Mouse (Mus musculus): Measurements from ENCODE around the gene Nup214. TPM values are rescaled to one million over a fixed set of nuclear protein-coding genes. Genes with fewer than 3 reads are reported as not detected.

Gene Nup214
- polyA plus RNA-seq, 1 experiment from 2014 or later = 103 TPM

- 84% methylated on average over 8 of the region's 8 CpGs for WGBS
- no peak for ATAC-seq
- peaks cover 67% of the 10 kb centered on the region for H3K36me3 ChIP-seq (ENCODE audit: poor library complexity, severe bottlenecking)
These were observed 77.6 kb downstream of the Nup214 start for GRCm38 (mm10) chr2:32051791-32052190.

GRCm38 (mm10) chr2:32052418-32052817 lies 78.2 kb downstream of the Nup214 start:
- Histone ChIP-seq H3K9ac (no peak overlapping the region), H3K4me2 (no peak overlapping the region), H3K27ac (no peak overlapping the region), H3K36me3 (ENCODE audit: poor library complexity, severe bottlenecking) (peaks cover 61% of the 10 kb centered on the region), H3K4me1 (no peaks in the 10 kb centered on the region), H3K27me3 (no peaks in the 10 kb centered on the region), H3K9me3 (replicated peaks) (no peaks in the 10 kb centered on the region), H3K4me3 (no peak overlapping the region)
- no peak for ATAC-seq
- 92% methylated on average over 7 of the region's 7 CpGs for WGBS

More at GRCm38 (mm10) chr2:32051791-32052190, 77.6 kb downstream of the Nup214 start:
- no peaks in the 10 kb centered on the region for H3K4me1 ChIP-seq
- no peak overlapping the region for H3K4me2 ChIP-seq
- no peaks in the 10 kb centered on the region for H3K9me3 ChIP-seq (replicated peaks)
- no peaks in the 10 kb centered on the region for H3K27me3 ChIP-seq
- no peak overlapping the region for H3K4me3 ChIP-seq
- no peak overlapping the region for H3K9ac ChIP-seq
- no peak overlapping the region for H3K27ac ChIP-seq

- Histone ChIP-seq H3K4me3 (no peak overlapping the region), H3K9ac (no peak overlapping the region), H3K9me3 (replicated peaks) (no peaks in the 10 kb centered on the region), H3K27ac (no peak overlapping the region), H3K4me1 (no peaks in the 10 kb centered on the region), H3K4me2 (no peak overlapping the region), H3K27me3 (no peaks in the 10 kb centered on the region), H3K36me3 (ENCODE audit: poor library complexity, severe bottlenecking) (peaks cover 31% of the 10 kb centered on the region)
- ATAC-seq = no peak
- WGBS = 49% methylated on average over 7 of the region's 7 CpGs
These were observed 81.2 kb downstream of the Nup214 start for GRCm38 (mm10) chr2:32055357-32055965.

GRCm38 (mm10) chr2:32056524-32056923 lies 82.3 kb downstream of the Nup214 start:
- H3K4me2 ChIP-seq = no peak overlapping the region
- H3K27me3 ChIP-seq = no peaks in the 10 kb centered on the region
- 88% methylated on average over 10 of the region's 10 CpGs for WGBS
- peaks cover 21% of the 10 kb centered on the region for H3K36me3 ChIP-seq (ENCODE audit: poor library complexity, severe bottlenecking)
- ATAC-seq = no peak
- H3K9ac ChIP-seq = no peak overlapping the region
- no peaks in the 10 kb centered on the region for H3K4me1 ChIP-seq
- H3K4me3 ChIP-seq = no peak overlapping the region
- H3K9me3 ChIP-seq (replicated peaks) = no peaks in the 10 kb centered on the region
- H3K27ac ChIP-seq = no peak overlapping the region

DNA sequence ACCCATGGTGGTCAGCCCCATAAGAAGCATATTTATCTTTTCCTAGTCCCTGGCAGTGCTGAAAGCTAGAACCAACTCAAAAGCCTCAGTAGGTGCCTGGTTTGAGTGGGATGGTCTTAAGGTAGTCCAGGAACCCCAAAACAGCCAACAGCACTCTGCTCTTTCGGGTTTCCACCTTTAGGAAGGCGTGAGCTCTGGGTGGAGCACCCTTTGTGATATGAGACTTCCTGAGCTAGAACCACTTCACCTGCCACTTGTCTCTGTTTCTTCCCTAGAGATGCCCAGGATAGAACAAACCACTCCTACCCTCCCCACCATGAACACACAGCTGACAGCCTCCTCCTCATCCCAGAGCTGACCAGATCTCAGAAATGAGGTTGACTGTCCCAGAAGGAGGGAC lies 83.1 kb downstream of the Nup214 start:
- Histone ChIP-seq H3K4me1 (no peaks in the 10 kb centered on the region), H3K36me3 (ENCODE audit: poor library complexity, severe bottlenecking) (peaks cover 12% of the 10 kb centered on the region), H3K9ac (no peak overlapping the region), H3K9me3 (replicated peaks) (no peaks in the 10 kb centered on the region), H3K4me3 (no peak overlapping the region), H3K27ac (no peak overlapping the region), H3K4me2 (no peak overlapping the region), H3K27me3 (no peaks in the 10 kb centered on the region)
- ATAC-seq = no peak
- WGBS = 80% methylated on average over 2 of the region's 2 CpGs

- Histone ChIP-seq H3K27me3 (no peaks in the 10 kb centered on the region), H3K4me1 (no peaks in the 10 kb centered on the region)
These were observed 83.6 kb downstream of the Nup214 start for GRCm38 (mm10) chr2:32057794-32058193.

DNA sequence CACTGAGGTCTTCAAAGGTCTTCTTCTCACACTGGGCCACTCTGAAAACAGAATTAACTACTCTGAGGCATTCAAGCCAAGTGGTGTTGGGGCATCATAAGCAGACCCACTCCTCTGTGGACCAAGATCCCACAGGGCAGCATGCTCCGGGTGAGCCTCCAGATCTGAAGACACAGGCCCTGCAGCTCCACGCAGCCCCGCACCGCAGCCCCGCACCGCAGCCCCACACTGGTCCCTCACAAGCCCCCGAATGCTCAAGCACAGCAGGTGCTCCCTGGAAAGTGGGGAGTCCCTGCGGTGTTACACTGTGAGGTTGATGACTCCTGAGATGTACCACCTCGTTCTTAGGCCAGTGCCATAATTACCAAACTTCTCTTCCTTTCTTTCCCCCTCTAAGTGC lies 84.0 kb downstream of the Nup214 start:
- no peak for ATAC-seq
- Histone ChIP-seq H3K4me3 (no peak overlapping the region), H3K36me3 (ENCODE audit: poor library complexity, severe bottlenecking) (peaks cover 8% of the 10 kb centered on the region; the same call in 1 of the 2 replicates), H3K9ac (no peak overlapping the region), H3K9me3 (replicated peaks) (no peaks in the 10 kb centered on the region), H3K4me1 (no peaks in the 10 kb centered on the region), H3K27me3 (no peaks in the 10 kb centered on the region), H3K27ac (no peak overlapping the region), H3K4me2 (no peak overlapping the region)
- 72% methylated on average over 9 of the region's 9 CpGs for WGBS

More at GRCm38 (mm10) chr2:32057794-32058193, 83.6 kb downstream of the Nup214 start:
- Histone ChIP-seq H3K4me2 (no peak overlapping the region), H3K36me3 (ENCODE audit: poor library complexity, severe bottlenecking) (peaks cover 8% of the 10 kb centered on the region; the same call in 1 of the 2 replicates), H3K9ac (no peak overlapping the region), H3K27ac (no peak overlapping the region), H3K9me3 (replicated peaks) (no peaks in the 10 kb centered on the region), H3K4me3 (no peak overlapping the region)
- WGBS = 72% methylated on average over 4 of the region's 4 CpGs
- no peak for ATAC-seq

DNA sequence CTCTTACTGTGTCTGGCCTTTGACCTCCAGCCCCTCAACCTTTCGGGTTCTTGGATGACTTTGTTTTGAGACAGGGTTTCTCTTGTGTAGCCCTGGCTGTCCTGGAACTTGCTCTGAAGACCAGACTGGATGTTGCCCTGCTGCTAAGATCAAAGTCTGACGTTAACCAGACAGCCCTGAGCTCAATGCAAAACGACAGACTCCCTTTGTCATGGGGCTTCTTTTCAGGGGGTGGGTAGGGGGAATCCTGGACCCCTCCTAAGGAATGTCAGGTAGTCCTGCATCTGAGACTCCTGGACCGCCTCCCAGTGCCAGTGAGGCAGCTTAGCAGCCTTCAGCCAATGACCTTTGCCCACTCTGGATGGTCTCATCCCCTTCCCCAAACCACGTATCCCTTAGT lies 84.5 kb downstream of the Nup214 start:
- Histone ChIP-seq H3K27me3 (no peaks in the 10 kb centered on the region), H3K36me3 (ENCODE audit: poor library complexity, severe bottlenecking) (peaks cover 3% of the 10 kb centered on the region; the same call in 1 of the 2 replicates)

DNA sequence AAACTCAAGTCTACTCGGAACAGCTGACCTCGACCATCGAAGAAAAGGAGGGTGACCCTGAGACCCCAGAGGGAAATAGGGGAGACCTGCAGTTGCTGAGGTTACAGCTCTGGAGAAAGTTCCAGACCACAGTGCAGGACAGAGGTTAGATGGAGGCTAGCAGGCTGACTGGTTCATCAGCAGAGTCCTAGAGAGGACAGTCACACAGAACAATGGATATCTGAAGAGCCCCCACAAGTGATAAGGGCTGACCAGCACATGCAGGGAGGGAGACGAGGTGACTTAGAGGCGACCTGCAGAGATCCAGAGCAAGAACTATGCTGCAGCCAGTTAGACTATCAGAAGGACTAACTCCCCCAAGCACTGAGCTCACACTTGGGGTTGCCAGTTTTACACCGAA lies 85.4 kb downstream of the Nup214 start:
- Histone ChIP-seq H3K9me3 (replicated peaks) (no peaks in the 10 kb centered on the region), H3K27me3 (no peaks in the 10 kb centered on the region), H3K4me1 (no peaks in the 10 kb centered on the region), H3K36me3 (ENCODE audit: poor library complexity, severe bottlenecking) (no peaks in the 10 kb centered on the region), H3K27ac (no peak overlapping the region), H3K4me3 (no peak overlapping the region), H3K4me2 (no peak overlapping the region), H3K9ac (no peak overlapping the region)
- no peak for ATAC-seq
- 78% methylated on average over 6 of the region's 6 CpGs for WGBS

More for the DNA sequence above, 84.5 kb downstream of the Nup214 start:
- Histone ChIP-seq H3K4me2 (no peak overlapping the region), H3K9me3 (replicated peaks) (no peaks in the 10 kb centered on the region), H3K4me1 (no peaks in the 10 kb centered on the region), H3K9ac (no peak overlapping the region), H3K27ac (no peak overlapping the region), H3K4me3 (no peak overlapping the region)
- ATAC-seq = no peak
- 40% methylated on average over 5 of the region's 5 CpGs for WGBS

- no peaks in the 10 kb centered on the region for H3K9me3 ChIP-seq (replicated peaks)
- H3K4me1 ChIP-seq = no peaks in the 10 kb centered on the region
- H3K27me3 ChIP-seq = no peaks in the 10 kb centered on the region
- H3K36me3 ChIP-seq (ENCODE audit: poor library complexity, severe bottlenecking) = no peaks in the 10 kb centered on the region
- no peak overlapping the region for H3K4me2 ChIP-seq
- no peak overlapping the region for H3K4me3 ChIP-seq
- ATAC-seq = no peak
- no peak overlapping the region for H3K27ac ChIP-seq
- H3K9ac ChIP-seq = no peak overlapping the region
- WGBS = 72% methylated on average over 6 of the region's 6 CpGs
These were observed 86.1 kb downstream of the Nup214 start for GRCm38 (mm10) chr2:32060228-32060805.

- Histone ChIP-seq H3K9me3 (replicated peaks) (no peaks in the 10 kb centered on the region), H3K9ac (no peak overlapping the region), H3K4me3 (no peak overlapping the region), H3K27me3 (no peaks in the 10 kb centered on the region), H3K4me2 (no peak overlapping the region), H3K4me1 (no peaks in the 10 kb centered on the region), H3K27ac (no peak overlapping the region), H3K36me3 (ENCODE audit: poor library complexity, severe bottlenecking) (no peaks in the 10 kb centered on the region)
- WGBS = 65% methylated on average over 2 of the region's 2 CpGs
- ATAC-seq = no peak
These were observed 87.0 kb downstream of the Nup214 start for GRCm38 (mm10) chr2:32061189-32061588.

DNA sequence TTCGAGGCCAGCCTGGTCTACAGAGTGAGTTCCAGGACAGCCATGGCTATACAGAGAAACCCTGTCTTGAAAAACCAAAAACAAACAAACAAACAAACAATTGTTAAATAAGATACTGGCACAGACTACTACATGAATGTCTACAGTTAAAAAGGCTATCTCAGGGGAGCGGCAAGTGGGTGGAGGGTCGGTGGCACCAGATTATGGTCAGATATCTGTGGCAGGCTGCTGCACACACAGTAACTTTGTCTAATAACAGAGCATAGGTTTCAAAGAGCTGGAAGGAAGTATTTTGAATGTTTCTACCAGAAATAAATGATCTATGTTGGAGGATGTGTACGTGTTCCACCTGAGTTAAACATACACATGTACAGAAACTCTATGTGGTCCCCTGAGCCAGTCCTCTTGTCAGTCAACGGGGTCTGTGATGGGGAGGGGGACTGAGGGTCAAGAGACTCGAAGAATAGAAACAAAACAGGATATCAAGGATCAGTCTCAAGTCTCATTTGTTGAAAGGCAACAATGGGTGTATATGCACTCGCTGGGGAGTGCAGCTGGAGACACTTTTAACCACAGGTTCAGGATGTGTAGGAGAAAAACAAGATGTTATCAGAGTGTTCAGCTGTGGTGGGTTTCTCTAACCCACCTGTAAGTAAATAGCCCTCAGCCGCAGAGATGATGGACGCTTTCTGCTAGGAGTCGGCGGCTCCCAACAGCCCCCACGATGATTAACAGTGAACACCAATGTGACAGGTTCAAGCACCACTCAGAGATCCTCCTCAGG lies 87.7 kb downstream of the Nup214 start:
- H3K36me3 ChIP-seq (ENCODE audit: poor library complexity, severe bottlenecking) = no peaks in the 10 kb centered on the region
- H3K9me3 ChIP-seq (replicated peaks) = no peaks in the 10 kb centered on the region
- WGBS = 81% methylated on average over 12 of the region's 12 CpGs
- H3K4me3 ChIP-seq = no peak overlapping the region
- no peak overlapping the region for H3K4me2 ChIP-seq
- no peak overlapping the region for H3K27ac ChIP-seq
- H3K4me1 ChIP-seq = no peaks in the 10 kb centered on the region
- no peak overlapping the region for H3K9ac ChIP-seq
- no peaks in the 10 kb centered on the region for H3K27me3 ChIP-seq
- ATAC-seq = no peak

Data from forebrain, embryonic 13.5 days (tissue).